Mouse (Mus musculus) midbrain, embryonic 10.5 days (tissue): ENCODE data around the gene Rhoh. TPM values are rescaled to one million over a fixed set of nuclear protein-coding genes. Genes with fewer than 3 reads are reported as not detected.

ENCODE experiments used
- polyA plus RNA-seq: library from polyadenylated mRNA; unstranded; fragments of >200 nt; fragmentation: Nextera tagmentation; extraction: Ambion mirVana; gene quantifications from 2 replicates; pipeline ENCODE4 v1.2.1, GENCODE M21; 2016

Gene Rhoh
- polyA plus RNA-seq, 1 experiment from 2014 or later = 0.22 TPM

Other genes with a start within 250 kb of the Rhoh start
- gene Pds5a, start 162.9 kb upstream of the Rhoh start, polyA plus RNA-seq = 95.6 and 98.9 TPM in 2 replicates
- 30.4 and 33.3 TPM in 2 replicates for gene N4bp2, start 97.7 kb upstream of the Rhoh start, polyA plus RNA-seq
- 0.10 TPM in 1 of 2 replicates, not detected in the other for gene Chrna9, start 73.7 kb downstream of the Rhoh start, polyA plus RNA-seq
- not detected in 2 replicates for gene 9130230L23Rik, start 143.1 kb downstream of the Rhoh start, polyA plus RNA-seq